Mouse (Mus musculus): ENCODE measurements at regions not wholly inside any gene's neighbourhood (a gene's known extent, or its start where the extent isn't known, plus 50 kb on each side); places are given as distances from the start of the nearest gene placed in this dataset.

DNA sequence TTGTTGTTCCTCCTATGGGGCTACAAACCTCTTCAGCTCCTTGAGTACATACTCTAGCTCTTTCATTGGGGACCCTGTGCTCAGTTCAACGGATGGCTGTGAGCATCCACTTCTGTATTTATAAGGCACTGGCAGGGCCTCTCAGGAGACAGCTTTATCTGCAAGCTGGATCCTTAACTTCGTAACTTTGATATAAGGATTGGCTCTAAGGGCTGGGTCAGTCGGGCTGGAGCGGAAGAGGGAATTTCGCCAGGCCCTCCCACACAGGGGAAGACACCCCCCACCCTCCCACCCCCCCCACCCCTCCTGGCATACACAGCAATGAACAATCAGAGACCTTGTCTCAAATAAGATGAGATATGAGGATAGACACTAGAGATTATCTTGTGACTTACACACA lies 304.3 kb upstream of the Chordc1 start:
- peak; percentile 9 for DNase-seq (ENCODE audit: low read depth, low spot score)

DNA sequence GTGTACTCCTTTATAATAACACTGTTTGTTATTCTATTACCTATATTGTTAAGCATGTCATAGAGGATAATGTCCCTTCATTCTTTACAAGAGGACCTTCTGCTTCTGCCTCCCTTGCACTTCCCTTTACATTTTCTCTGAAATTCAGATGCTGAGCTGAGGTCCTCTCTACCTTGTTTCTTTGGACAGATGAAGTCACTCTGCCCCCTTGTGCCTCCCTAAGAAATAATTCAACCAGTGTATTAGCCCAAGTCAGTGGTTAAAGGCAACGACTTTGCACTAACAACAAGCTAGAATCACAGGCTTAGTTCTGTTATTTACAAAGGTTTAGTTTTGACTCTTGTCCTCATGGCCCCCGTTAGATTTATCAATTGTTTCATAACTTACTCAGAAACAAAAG lies 289.4 kb upstream of the Chordc1 start:
- peak; percentile 51 for DNase-seq (ENCODE audit: low read depth, low spot score)

DNA sequence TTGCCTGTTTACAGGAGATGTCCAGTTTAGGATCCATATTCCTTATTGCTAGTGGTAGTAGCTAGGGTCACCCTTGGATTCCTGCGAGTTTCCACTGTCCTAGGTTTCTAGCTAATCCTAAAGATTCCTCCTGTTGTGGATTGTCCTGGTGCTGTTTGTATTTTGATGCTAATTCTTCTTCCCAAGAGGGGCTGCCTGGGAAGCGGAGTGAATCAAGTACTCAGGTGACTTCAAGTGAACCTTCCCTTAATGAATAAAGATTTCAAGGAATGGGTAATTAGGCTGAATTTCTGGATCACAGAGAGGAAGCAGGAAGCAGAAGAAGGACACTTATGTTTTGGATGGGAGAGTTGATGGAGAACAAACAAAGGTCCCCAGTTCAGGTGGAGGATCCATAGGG lies 250.6 kb upstream of the Chordc1 start:
- peak; percentile 81 for DNase-seq (ENCODE audit: low read depth, low spot score)

DNA sequence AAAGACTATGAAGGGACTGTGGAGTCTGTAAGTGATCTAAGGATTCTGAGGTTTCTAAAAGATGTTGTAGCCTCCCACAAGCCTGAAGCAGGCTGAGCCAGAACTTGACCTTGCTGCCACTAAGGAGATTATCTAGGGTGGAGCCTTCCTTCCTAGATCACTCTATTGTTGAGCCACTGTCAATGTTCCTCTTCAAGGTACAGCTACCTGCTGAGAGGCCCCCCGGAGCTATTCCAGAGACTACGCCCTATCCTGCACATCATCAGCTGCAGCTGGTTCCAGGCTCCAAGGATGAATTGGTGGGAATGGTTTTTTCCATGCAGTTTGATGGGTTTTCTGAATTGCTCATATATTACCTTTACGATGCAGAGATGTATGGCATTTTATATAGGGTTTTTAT lies 249.3 kb upstream of the Chordc1 start:
- DNase-seq (ENCODE audit: low read depth, low spot score): peak; percentile 96

DNA sequence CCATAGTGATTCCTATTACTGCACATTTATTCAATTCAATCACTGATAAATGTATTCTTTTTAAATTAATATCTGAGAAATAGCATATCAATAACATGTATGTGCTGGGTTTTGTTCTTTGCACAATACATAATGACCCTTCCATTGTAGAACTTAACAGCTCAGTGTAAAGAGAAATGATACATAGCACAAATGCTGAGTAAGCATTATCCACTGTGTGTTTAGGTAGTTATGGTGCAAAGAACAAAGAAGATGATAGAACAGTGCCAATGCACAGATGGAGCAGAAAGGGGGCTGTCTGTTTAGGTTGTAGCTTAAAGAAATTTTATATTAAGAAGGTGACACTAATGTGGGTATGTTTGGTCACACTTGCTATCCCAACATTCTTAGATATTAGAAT lies 215.0 kb upstream of the Chordc1 start:
- DNase-seq (ENCODE audit: low read depth, low spot score): no peak

DNA sequence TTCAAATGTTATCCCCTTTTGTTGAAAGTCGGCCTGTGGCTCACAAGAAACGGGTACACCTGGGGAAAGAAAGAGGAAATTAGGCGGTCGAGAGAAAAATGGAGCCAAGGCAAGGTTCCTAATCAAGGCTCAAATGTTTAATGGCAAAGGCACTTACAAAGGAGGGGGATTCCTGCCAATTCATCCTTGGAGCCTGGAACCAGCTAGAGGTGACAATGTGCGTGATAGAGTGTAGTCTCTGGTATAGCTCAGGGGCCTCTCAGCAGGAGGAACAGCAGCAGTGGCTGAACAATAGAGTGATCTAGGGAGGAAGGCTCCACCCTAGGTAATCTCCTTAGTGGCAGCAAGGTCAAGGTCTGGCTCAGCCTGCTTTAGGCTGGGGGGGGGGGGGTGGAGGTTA lies 213.5 kb upstream of the Chordc1 start:
- DNase-seq (ENCODE audit: low read depth, low spot score): peak; percentile 87

DNA sequence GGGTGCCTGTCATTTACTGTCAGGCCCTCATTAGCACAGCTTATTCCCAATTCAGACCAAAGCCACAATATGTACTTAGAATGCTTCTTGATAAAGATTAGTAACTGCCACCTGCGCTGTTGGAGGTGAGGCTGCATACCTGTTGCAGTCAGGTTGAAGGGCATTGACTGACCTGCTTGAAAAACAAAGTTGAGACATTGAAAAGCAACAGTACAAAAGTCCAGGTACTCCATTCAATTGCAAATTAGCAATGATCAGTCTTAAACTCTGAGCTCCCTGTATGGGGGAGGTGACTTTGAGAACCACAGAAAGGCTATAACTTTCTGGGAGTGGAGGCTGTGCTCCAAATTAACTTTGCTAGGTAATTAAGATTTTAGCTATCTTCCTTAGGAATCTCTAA lies 212.8 kb upstream of the Chordc1 start:
- peak; percentile 88 for DNase-seq (ENCODE audit: low read depth, low spot score)

Measured in ES-CJ7 (cell line).